Mouse (Mus musculus): ENCODE measurements around the gene Tns1.

Gene Tns1

GRCm38 (mm10) chr1:74058309-74058708, 65.9 kb downstream of the Tns1 start:
- DNase-seq (ENCODE audit: low spot score): no peak

DNA sequence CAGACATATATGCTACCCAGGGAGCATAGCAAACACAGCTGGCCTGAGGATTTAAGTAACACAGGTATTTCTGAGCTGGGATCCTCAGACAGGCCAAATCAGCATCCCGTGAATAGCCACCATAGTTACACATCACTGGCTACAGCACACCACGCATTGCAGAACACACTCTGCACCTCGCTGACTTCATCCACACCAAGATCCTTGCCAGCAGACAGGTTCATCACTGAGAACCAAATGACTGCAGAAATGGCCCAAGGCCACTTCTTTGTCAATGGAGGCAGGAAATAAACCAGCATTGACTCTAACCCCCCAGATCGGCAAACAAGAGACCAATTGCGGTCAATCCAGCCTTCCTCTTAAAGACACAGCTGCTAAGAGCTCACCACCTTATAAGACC, 66.7 kb downstream of the Tns1 start:
- DNase-seq (ENCODE audit: low spot score): no peak

- DNase-seq (ENCODE audit: low spot score): no peak
Observed at GRCm38 (mm10) chr1:74055552-74055951, 68.7 kb downstream of the Tns1 start.

DNA sequence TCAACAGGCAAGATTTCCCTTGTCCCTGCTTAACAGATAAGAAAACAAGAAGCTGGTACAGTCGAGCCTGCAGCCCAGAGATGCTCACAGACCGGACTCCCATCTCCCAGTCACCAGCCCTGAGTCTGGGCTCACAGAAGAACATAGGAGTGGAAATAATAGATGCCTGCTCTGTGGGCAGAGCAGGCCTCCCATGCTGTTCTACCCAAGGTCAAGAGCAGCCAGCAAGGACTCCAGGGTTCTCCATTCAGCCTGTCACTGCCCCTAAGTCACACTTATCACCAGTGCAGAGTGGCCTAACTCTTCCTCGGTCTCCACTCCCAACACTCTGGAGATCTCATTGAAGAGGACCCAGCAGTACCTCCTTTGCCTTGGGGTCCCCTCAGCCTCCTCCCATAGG, 69.8 kb downstream of the Tns1 start:
- DNase-seq (ENCODE audit: low spot score): no peak

DNA sequence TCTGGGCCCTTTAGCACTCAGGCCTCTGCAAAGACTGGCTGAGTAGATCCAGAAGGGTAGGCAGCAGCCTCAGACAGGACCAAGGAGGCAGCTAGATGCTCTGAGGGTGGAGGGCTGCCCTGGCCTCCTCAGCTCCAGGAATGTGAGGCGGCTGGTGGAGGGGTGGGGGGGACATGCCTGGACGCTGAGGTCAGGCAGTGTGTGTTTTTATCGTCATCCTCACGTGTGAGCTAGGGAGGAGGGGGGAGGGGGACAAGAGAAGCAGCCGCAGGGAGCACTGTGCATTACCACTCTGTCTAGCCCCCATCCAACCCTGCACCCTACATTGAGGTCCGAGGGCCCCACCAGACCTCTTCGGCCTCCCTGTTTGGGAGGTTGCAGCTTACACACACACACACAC, 70.2 kb downstream of the Tns1 start:
- DNase-seq (ENCODE audit: low spot score): no peak

DNA sequence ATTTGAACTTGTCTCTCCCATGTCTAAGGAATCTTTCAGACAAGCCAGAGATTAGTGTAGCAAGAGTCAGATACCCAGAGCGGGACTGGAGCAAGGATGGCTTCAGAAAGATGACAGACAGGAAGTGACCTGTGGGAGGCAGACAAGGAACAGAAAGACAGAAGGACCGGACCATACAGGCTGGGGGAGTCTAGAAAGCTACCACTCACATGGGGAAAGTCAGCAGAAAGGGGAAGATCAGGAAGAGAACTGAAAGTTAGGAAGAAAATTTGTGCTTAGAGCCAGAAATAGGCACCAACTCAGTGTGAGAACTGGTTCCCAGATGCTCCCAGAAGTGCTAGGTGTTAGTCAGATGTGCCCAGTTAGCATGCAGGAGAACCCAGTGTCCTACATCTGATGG, 71.2 kb downstream of the Tns1 start:
- no peak for DNase-seq (ENCODE audit: low spot score)

GRCm38 (mm10) chr1:74051349-74051748, 72.9 kb downstream of the Tns1 start:
- no peak for DNase-seq (ENCODE audit: low spot score)

DNA sequence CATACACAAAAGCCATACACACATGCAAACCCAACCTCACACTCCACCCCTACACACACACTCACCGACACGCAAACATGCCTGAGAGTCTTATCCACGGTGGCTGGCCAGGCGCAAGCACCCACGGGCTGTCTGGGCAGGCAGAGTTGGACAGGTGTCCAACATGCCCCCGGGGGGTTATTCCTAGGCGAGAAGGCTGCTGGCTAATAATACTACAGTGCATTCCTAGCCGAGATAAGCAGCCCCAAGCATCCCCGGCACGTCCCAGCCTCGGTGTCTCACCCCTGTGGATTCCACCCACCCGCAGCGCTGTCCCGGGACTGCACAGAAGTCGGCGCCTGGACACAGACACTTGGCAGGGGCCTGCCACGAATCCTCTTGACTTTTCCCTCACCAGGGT, 74.8 kb downstream of the Tns1 start:
- no peak for DNase-seq (ENCODE audit: low spot score)

DNA sequence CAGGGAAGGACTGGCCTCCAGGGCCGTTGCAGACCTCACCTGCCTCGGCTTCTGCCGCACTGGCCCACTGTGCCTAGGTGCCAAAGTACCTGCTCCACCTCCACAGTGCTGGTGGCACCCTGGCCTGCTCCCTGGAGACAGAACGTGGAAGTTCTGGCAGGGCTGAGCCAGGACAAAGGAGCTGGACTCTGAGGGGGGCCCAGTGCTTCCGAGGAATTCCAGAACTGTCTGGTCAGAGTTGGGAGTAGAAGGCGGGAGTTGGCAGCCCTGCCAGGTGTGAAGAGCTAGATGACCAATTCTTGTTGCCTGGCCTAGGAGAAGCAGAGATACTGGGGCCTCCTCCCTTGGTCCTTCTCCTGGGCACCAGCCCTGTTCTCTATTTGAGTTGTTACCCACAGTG, 76.5 kb downstream of the Tns1 start:
- DNase-seq (ENCODE audit: low spot score): no peak

GRCm38 (mm10) chr1:74047311-74047710, 76.9 kb downstream of the Tns1 start:
- no peak for DNase-seq (ENCODE audit: low spot score)

DNA sequence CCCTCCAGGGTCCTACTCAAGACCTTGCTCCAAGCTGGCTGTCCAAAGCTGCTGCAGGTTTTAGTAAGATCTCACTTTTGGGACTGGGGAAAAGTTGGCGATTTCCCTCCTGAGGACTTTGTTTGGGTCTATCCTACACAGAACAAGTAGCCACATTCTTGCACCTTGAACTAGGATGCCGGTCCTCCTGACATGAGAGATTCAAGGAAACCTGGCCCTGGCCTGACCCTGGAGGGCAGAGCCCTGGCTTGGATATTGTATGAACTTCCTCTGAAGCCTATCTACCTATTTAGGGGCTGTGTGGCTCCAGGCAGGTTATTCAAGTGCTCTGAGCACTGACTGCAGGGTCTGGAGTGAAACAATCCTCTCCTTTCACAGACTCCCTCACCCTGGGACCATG, 79.2 kb downstream of the Tns1 start:
- DNase-seq (ENCODE audit: low spot score): no peak

DNA sequence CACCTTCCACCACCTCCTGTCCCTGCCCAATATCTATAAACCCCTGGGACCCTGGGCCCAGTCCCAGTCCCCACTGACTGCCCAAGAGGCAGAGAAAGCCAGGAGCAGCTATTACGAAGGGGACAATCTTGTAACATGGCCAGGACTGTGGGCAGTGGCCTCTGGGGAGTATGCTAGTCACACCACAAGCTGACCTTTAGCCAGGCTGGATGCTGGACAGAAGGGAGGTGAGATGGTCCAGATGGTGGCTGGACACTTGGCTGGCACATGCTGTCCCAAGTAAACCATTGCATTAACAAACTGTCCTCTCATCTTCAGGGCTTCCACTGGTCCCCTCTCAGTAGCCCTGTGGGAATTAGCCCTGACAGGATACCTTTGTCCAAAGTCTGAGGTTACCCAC, 79.8 kb downstream of the Tns1 start:
- peak; percentile 68 for DNase-seq (ENCODE audit: low spot score)

DNA sequence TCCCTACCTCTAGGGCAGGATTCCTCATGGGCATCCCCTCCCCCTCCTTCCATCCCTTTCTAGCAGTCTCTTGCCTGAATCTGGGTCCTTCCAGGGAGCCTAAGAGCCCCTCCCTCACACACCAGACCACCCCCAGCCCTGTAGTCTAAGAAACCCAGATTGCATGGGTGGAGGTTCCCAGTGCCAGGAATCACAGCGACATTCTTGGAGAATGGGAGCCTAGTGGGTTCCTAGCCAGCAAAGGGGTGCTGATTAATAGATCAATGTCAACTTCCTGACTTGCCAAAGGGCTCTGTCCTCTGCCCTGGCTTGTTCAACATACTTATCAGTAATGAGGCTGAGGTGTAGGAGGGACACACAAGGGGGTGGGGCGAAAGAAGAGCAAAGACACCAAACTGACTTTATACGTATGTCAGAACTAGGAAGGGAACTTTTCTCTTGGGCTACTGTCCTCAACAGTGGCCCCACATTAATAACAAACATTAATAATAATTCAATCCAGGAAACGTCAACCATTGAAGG, 80.6 kb downstream of the Tns1 start:
- no peak for DNase-seq (ENCODE audit: low spot score)

GRCm38 (mm10) chr1:74042711-74043467, 81.4 kb downstream of the Tns1 start:
- no peak for DNase-seq (ENCODE audit: low spot score)

DNA sequence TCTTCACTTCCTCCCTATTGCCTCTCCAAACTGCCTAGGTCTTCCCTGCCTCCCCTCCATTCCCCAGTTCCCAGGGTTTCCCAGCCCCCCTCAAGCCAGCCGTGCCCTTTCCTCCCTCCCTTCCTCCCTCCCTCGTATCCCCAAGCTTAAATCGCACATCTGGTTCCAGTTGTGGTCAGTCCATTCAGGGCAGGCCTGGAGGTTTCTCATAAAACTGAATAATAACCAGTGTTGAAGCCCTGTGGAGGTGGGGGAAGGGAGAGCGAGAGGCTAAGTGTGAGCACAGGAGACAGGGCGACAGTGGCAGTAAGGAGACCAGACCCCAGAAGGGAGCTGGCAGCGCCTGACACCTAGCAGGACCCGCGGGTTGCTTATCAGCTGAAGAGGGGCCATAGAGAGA, 82.6 kb downstream of the Tns1 start:
- no peak for DNase-seq (ENCODE audit: low spot score)

GRCm38 (mm10) chr1:74041178-74041577, 83.1 kb downstream of the Tns1 start:
- DNase-seq (ENCODE audit: low spot score): no peak

DNA sequence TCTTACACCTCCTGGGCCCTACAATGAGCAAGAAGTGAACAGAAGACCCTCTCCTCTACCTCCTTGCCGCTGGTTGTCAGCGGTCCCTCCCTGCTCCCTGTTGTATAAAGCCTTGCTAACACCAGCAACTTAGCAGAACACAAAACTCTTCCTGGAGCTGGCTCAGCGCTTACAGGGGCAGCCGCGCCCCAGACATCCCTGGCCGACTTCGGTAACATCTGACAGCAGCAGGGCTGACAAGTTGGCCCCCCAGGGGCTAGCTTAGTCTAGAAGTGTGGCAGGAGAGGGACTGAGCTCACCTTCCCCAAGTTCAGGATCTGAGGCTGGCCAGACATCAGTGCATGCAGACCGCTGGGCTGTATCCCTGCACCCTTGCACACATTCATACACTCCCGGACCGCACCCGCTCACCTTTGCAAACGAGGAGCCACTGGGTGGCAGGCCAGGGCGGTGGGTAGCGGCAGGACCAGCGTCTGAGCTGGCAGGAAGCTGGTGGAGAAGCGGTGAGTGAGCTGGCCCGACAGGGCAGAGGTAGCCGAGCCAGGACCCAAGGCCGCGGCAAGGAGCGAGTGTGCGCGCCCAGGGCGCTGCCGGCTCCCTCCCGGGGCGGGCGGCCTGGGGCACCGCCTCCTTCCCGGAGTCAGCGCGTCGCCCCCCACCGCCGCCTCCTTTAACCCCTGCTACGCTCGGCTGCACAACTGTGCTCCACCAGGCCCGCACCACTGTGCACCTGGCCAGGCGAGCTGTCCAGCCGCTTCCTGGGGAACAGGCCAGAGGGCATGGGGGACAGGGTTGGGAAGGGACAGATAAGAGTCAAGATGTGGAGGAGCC, 87.5 kb downstream of the Tns1 start:
- peak; percentile 76 for DNase-seq (ENCODE audit: low spot score)

DNA sequence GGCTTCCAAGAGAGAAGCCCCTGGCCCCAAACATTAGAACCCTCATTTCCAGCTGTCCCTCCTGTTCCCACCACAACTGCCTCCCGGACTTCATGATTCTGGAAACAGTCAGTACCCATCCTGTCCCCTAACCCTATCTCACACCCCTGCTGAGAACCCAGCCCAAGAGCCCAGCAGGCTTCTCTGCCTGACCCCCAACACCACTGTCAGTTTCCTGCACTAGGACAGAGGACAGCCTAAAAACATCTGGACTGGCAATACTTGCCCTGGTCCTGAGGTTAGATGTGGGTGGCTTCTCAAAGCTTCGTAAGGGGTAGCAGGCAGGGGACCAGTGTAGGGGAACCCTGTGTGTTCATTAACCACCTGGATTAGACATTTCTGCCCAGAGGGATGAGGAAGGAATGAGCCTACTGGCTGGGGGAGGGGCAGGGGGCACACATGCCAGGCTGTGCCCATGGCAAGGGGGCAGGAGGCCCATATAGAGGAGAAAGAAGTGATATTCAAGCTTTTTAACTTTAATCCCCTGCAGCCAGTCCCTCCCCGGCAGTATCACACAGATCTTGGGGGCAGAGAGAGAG, 88.2 kb downstream of the Tns1 start:
- DNase-seq (ENCODE audit: low spot score): no peak

GRCm38 (mm10) chr1:74035487-74035886, 88.8 kb downstream of the Tns1 start:
- no peak for DNase-seq (ENCODE audit: low spot score)

DNA sequence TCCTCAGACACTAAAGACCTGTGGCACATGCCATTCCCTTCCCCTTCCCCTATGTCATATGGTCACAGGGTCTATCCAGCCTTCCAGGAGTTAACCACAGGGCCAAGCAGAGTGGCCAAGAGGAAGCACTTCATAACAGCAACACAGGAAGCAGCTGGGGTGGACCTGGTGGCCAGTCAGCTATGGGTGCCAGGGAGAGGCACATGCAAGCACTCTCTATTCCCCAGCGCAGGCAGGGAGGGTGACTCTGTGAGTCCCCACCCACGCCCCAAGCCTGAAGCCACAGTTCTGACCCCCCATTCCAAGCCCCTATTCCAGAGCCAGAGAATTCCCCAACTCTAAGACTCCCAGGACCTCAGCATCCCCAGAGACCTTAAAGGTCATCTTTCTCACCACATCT, 89.5 kb downstream of the Tns1 start:
- DNase-seq (ENCODE audit: low spot score): peak; percentile 85

DNA sequence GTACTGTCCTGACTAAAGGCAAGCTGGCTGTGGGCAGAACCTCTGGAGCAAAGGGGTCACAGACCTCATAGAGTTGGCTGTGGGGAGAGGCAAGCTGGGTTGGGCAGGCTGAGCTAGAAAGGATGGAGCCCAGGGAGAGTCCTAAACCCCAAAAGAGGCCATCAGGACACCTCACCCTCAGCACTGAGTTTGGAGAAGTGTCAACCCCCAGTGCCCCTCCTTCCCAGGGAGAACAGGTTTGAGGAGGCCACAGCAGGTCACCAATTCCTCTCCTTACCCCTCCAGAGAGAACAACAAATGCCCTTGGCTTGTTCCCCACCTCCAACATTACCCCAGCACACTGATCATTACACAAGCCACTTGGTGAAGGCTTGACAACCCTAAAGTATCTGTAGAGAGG, 90.0 kb downstream of the Tns1 start:
- no peak for DNase-seq (ENCODE audit: low spot score)

GRCm38 (mm10) chr1:74033407-74033806, 90.8 kb downstream of the Tns1 start:
- no peak for DNase-seq (ENCODE audit: low spot score)

GRCm38 (mm10) chr1:74032966-74033365, 91.3 kb downstream of the Tns1 start:
- DNase-seq (ENCODE audit: low spot score): no peak
